Mouse (Mus musculus): ENCODE measurements around the gene Wnt7b.

Wnt7b gene

GRCm38 (mm10) chr15:85569995-85570734 is 12.1 kb downstream of the Wnt7b start:
- DNase-seq (ENCODE audit: low read depth, low spot score), result no peak

GRCm38 (mm10) chr15:85569167-85569797 is 13.0 kb downstream of the Wnt7b start:
- DNase-seq (ENCODE audit: low read depth, low spot score), result no peak

DNA sequence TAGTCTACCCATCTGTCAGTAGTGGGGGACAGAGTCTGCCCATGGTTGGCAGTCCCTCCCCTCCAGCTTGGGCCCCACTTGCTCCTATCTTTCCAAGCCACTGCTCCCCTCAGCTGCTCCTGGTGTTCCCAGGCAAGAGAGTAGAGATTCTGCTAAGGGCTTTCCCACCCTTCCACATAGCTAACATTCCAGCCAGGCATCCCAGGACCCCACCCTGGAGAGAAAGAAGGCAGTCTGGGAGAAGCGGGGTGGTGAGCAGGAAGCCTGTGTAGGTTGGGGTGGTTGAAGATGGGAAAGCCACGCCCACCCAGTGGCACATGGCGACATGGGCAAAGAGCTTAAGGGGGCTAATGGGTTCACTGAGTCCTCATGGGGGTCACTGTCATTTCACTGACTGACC is 13.9 kb downstream of the Wnt7b start:
- DNase-seq (ENCODE audit: low read depth, low spot score), result no peak

GRCm38 (mm10) chr15:85564966-85565365 is 17.3 kb downstream of the Wnt7b start:
- no peak for DNase-seq (ENCODE audit: low read depth, low spot score)

DNA sequence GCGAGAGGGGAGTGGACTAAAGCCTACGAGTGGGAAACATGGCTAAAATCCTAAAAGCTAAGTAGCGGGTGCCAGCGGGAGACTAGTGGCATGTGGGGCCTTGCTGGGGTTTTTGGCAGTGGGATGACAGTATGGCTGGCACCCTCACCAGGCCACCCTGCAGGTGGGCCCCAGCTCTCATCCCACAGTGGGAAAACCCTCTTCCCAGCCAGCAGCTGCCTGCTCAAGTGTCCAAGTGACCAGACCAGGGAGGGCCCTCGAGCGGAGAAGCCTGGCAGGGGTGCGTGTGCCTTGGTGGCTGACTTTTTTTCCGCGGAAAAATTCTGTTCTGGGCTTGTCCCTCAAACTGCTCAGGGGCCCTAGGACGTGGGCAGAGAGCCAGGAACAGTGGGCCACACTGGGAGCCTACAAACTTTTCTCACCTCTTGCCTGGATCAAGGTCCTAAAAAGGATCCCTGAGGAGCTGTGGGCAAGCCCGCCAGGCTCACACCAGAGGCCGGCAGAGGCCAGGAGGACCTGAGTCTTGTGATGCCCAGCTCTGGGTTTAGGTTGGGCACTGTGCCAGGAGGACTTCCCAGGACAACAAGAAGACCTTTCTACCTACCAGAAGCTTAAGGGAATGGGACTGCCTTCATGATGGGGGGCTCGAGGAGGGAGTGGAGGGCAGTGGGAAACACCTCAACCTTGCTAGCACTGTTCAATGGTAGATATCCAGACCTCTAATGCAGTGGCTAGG is 18.1 kb downstream of the Wnt7b start:
- no peak for DNase-seq (ENCODE audit: low read depth, low spot score)

DNA sequence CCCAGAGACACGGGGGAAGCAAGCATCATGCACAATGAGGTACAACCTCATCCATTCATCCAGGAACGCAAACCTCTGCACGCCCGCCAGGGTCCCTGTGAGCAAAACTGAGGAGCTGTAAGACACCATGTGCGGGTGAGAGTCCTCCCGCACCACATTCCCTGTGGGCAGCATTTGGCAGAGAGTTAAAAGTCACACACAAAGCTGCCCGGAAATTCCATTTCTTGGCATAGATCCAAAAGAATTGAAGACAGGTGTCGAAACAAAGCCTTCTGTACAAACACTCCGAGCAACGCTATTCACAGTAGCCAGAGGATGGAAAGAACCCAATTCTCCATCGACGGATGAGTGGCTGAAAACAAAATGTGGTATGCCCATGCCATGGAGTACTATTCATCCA is 20.3 kb downstream of the Wnt7b start:
- DNase-seq (ENCODE audit: low read depth, low spot score), result no peak

GRCm38 (mm10) chr15:85560830-85561229 is 21.4 kb downstream of the Wnt7b start:
- no peak for DNase-seq (ENCODE audit: low read depth, low spot score)

DNA sequence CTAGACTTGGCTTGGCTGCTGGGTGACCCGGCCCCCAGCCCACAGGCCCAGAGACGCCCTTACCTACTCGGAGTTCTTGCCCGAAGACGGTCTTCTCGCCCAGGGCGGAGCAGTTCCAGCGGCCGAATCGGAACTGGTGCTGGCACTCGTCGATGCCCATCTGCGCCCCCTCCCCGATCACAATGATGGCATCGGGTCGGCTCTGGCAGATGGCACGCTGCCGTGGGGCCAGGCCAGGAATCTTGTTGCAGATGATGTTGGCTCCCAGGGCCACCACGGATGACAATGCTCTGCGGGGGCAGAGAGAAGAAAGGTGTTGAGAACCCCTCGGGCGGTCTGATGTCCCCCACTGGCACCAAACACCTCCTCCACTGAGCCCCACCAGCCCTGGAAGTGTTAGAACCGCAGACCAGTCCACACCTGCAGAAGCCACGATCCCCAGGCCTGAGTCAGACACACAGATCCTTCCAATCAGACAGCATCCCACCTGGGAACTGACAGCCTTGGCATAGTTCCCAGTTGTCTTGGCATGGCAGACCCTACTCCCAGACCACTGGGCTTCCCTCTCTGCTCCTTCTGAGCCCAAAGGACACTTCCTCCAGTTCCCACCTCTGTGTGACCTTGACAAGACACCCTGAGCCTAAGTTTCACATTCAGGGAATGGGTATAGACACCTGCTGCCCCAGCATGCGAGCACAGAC is 23.3 kb downstream of the Wnt7b start:
- no peak for DNase-seq (ENCODE audit: low read depth, low spot score)

GRCm38 (mm10) chr15:85555799-85556198 is 26.5 kb downstream of the Wnt7b start:
- no peak for DNase-seq (ENCODE audit: low read depth, low spot score)

DNA sequence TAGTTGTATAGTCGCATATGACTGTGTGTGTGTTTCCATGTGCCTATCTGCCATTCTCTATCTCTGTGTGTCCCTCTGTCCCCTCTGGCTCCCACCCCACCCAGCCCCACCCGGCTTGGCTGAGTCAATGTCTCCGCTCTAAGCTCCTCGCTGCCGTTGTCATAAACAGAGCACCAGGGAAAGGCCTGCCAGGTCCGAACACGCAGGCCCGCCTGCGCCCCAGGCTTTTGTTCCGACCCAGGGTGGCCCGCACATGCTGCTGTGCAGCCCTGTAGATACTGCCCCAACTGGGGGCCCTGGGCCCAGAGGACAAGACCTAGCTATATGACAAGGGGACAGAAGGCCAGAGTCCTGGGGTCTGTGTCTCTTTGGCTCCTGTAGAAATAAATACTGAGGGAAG is 28.9 kb downstream of the Wnt7b start:
- no peak for DNase-seq (ENCODE audit: low read depth, low spot score)

GRCm38 (mm10) chr15:85546500-85546899 is 35.8 kb downstream of the Wnt7b start:
- DNase-seq (ENCODE audit: low read depth, low spot score), result no peak

- no peak for DNase-seq (ENCODE audit: low read depth, low spot score)
Observed at GRCm38 (mm10) chr15:85545369-85545768, 36.9 kb downstream of the Wnt7b start.

GRCm38 (mm10) chr15:85538170-85538569 is 44.1 kb downstream of the Wnt7b start:
- DNase-seq (ENCODE audit: low read depth, low spot score), result no peak

- no peak for DNase-seq (ENCODE audit: low read depth, low spot score)
Observed at GRCm38 (mm10) chr15:85537151-85537550, 45.1 kb downstream of the Wnt7b start.

- DNase-seq (ENCODE audit: low read depth, low spot score), result no peak
Observed at GRCm38 (mm10) chr15:85534646-85535045, 47.6 kb downstream of the Wnt7b start.

GRCm38 (mm10) chr15:85534215-85534614 is 48.1 kb downstream of the Wnt7b start:
- no peak for DNase-seq (ENCODE audit: low read depth, low spot score)

DNA sequence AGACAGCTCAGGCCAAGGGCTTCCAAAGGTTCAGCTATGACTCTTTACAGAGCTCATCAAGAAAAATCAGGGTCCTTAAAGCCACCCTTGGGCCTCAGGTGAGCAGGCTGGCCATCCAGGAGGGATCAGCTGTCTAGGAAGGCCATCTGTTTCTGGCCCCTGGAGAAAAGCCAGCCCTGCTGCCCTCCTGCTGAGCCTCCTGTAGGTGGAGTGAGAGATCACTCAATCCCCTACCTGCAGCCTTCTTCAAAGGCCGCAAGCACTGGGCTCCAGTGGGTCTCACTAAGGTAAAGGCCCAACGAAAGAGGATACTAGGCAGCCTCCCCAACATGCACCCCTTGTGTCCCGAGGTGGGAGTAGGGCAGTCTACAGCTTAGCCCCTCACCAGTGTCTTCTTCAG is 50.2 kb downstream of the Wnt7b start:
- DNase-seq (ENCODE audit: low read depth, low spot score), result no peak

DNA sequence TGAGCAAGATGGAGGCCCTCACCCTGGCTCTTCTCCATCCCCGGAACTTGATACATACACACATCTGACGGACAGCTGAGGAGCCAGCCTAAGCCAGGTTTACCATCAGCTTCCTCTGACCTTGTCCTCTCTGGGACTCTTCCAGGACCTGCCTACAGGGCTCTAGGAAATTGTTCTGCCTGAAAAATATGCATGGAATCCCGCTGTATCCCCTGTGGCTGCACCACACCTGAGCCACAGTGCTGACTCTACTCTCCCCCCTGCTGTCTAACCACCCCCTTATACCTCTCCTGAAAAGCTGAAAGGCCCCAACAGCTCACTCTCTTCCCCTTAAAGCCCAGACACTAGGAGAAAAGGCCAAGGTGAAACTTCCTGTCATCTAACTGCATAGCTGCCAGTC is 52.4 kb downstream of the Wnt7b start:
- DNase-seq (ENCODE audit: low read depth, low spot score), result no peak

GRCm38 (mm10) chr15:85524404-85524950 is 57.8 kb downstream of the Wnt7b start:
- no peak for DNase-seq (ENCODE audit: low read depth, low spot score)

GRCm38 (mm10) chr15:85523173-85523991 is 58.9 kb downstream of the Wnt7b start:
- DNase-seq (ENCODE audit: low read depth, low spot score), result no peak

GRCm38 (mm10) chr15:85519438-85519837 is 62.8 kb downstream of the Wnt7b start:
- no peak for DNase-seq (ENCODE audit: low read depth, low spot score)

Data from CD4-positive helper T cell, adult 2 months (primary cell).